Mouse (Mus musculus) T-helper 2 cell (primary cell): Measurements from ENCODE around the gene Slc22a17.

Source experiments
- in situ Hi-C: fragments of 300-600 bp; cut with MboI, MseI; formaldehyde crosslinking; loops from one replicate; pipeline ENCODE4 v1.15.1; 2025; ENCODE audit warnings: high pct_unique_total_duplicates

Gene Slc22a17

GRCm38 (mm10) chr14:54939434-54940175 lies 26.7 kb upstream of the Slc22a17 start:
- in situ Hi-C loops: no loop called here

GRCm38 (mm10) chr14:54938431-54939219 lies 25.7 kb upstream of the Slc22a17 start:
- in situ Hi-C loops: no loop called here

- in situ Hi-C loops: no loop called here
These were observed 24.6 kb upstream of the Slc22a17 start for GRCm38 (mm10) chr14:54937361-54938182.

GRCm38 (mm10) chr14:54936831-54937160 lies 23.9 kb upstream of the Slc22a17 start:
- in situ Hi-C loops: no loop called here

- in situ Hi-C loops: no loop called here
These were observed 23.2 kb upstream of the Slc22a17 start, which contains the start of gene Cmtm5 for GRCm38 (mm10) chr14:54935904-54936830. Gene Cmtm5 (plus strand): TSS chr14:54936261.

- in situ Hi-C loops: no loop called here
These were observed 19.8 kb upstream of the Slc22a17 start, which contains the start of gene Il25 for GRCm38 (mm10) chr14:54932645-54933150. Gene Il25 (plus strand): TSS chr14:54932695.

- in situ Hi-C loops: no loop called here
These were observed 17.5 kb upstream of the Slc22a17 start for GRCm38 (mm10) chr14:54930431-54930830.

- in situ Hi-C loops: no loop called here
These were observed 16.9 kb upstream of the Slc22a17 start for GRCm38 (mm10) chr14:54929801-54930200.

GRCm38 (mm10) chr14:54927296-54927695 lies 14.4 kb upstream of the Slc22a17 start:
- in situ Hi-C loops: no loop called here

- in situ Hi-C loops: no loop called here
These were observed 13.6 kb upstream of the Slc22a17 start for GRCm38 (mm10) chr14:54926401-54927158.

- in situ Hi-C loops: no loop called here
These were observed 12.7 kb upstream of the Slc22a17 start, which contains the start of gene Efs for GRCm38 (mm10) chr14:54925349-54926342. Gene Efs (minus strand): TSS chr14:54926126.

- in situ Hi-C loops: loop anchor here (5.0 kb wide), 1 partner anchor 73 kb away; no protein-coding TSS in a partner anchor
These were observed 11.9 kb upstream of the Slc22a17 start for GRCm38 (mm10) chr14:54924641-54925348.

GRCm38 (mm10) chr14:54920076-54920685 lies 7.2 kb upstream of the Slc22a17 start:
- in situ Hi-C loops: loop anchor here (5.0 kb wide), 1 partner anchor 77 kb away; no protein-coding TSS in a partner anchor

GRCm38 (mm10) chr14:54913343-54913742 lies 411 bp upstream of the Slc22a17 start:
- in situ Hi-C loops: no loop called here

- in situ Hi-C loops: no loop called here
These were observed 652 bp downstream of the Slc22a17 start for GRCm38 (mm10) chr14:54912109-54912850.

- in situ Hi-C loops: no loop called here
These were observed 4.2 kb downstream of the Slc22a17 start for GRCm38 (mm10) chr14:54908682-54909081.

GRCm38 (mm10) chr14:54903641-54904040 lies 9.3 kb downstream of the Slc22a17 start:
- in situ Hi-C loops: no loop called here
